Mouse (Mus musculus) CH12.LX (cell line): ENCODE measurements at regions not wholly inside any gene's neighbourhood (a gene's known extent, or its start where the extent isn't known, plus 50 kb on each side); places are given as distances from the start of the nearest gene placed in this dataset.

Experiments
- DNase-seq: peaks from one replicate; pipeline ENCODE4 v3.0.0-alpha.2; 2013; ENCODE audit errors: extremely low read depth
- H3K27ac ChIP-seq: 2 replicates; pipeline ENCODE4 v1.5.1; 2012; ENCODE audit warnings: low read depth, mild to moderate bottlenecking, control low read depth, moderate library complexity; ENCODE audit not compliant: insufficient read depth
- H3K27me3 ChIP-seq: replicated peaks from 2 replicates; pipeline ENCODE3; 2012; ENCODE audit warnings: inconsistent platforms
- H3K36me3 ChIP-seq, 2 experiments: replicated peaks in 1 of 2; 2 replicates each; pipeline versions ENCODE3 to v1.6.1; 2012; ENCODE audit warnings: inconsistent platforms in 1 of 2, low read length in 1 of 2, mild to moderate bottlenecking in 1 of 2, mixed read lengths in 1 of 2, moderate library complexity in 1 of 2; ENCODE audit not compliant: control insufficient read depth in 1 of 2, insufficient read depth in 1 of 2
- H3K4me1 ChIP-seq, 2 experiments: 2 replicates each; pipeline ENCODE4 v1.6.1; 2012; ENCODE audit warnings: inconsistent platforms in 1 of 2, moderate library complexity in 1 of 2; ENCODE audit not compliant: insufficient read depth in 2 of 2, control insufficient read depth in 1 of 2
- H3K4me2 ChIP-seq: 2 replicates; pipeline ENCODE4 v1.6.1; 2012; ENCODE audit warnings: low read depth, mild to moderate bottlenecking, control low read depth; ENCODE audit not compliant: poor library complexity, insufficient read depth, severe bottlenecking
- H3K4me3 ChIP-seq, 3 experiments: fragments of 150-350 bp in 1 of 3; sonication (generic) in 1 of 3; replicated peaks in 1 of 3; 2 replicates each; pipeline versions ENCODE3 to v1.5.1; 2011 to 2012; ENCODE audit warnings: low read depth in 2 of 3, low read length in 2 of 3, mild to moderate bottlenecking in 2 of 3, moderate library complexity in 2 of 3, control low read depth in 1 of 3, improper control_type of control experiment in 1 of 3, inconsistent platforms in 1 of 3, mixed read lengths in 1 of 3; ENCODE audit not compliant: poor library complexity in 1 of 3
- H3K79me2 ChIP-seq: replicated peaks from 2 replicates; pipeline ENCODE4 v1.6.1; 2012; ENCODE audit warnings: mild to moderate bottlenecking, moderate library complexity; ENCODE audit not compliant: control insufficient read depth, poor library complexity, insufficient read depth, severe bottlenecking; ENCODE audit errors: extremely low read depth
- H3K9ac ChIP-seq: 2 replicates; pipeline ENCODE4 v1.6.1; 2012; ENCODE audit warnings: low read depth, mild to moderate bottlenecking, control low read depth, moderate library complexity; ENCODE audit not compliant: insufficient read depth
- H3K9me3 ChIP-seq: replicated peaks from 2 replicates; pipeline ENCODE3; 2012; ENCODE audit warnings: low read length, inconsistent platforms, mixed read lengths
- BHLHE40 ChIP-seq: IDR thresholded peaks from 2 replicates; pipeline ENCODE4 v1.6.1; 2011; ENCODE audit warnings: mild to moderate bottlenecking, low read depth, low read length, improper control_type of control experiment
- CHD1 ChIP-seq: IDR thresholded peaks from 2 replicates; pipeline ENCODE4 v1.6.1; 2012; ENCODE audit warnings: low read depth, low read length, improper control_type of control experiment, inconsistent platforms
- CHD2 ChIP-seq: IDR thresholded peaks from 2 replicates; pipeline ENCODE4 v1.6.1; 2011; ENCODE audit warnings: low read length, improper control_type of control experiment
- CTCF ChIP-seq, 2 experiments: IDR thresholded peaks in 1 of 2; conservative IDR thresholded peaks in 1 of 2; 2 replicates each; pipeline ENCODE4 v1.5.1; 2011 to 2012; ENCODE audit warnings: low read depth in 2 of 2, low read length in 2 of 2, improper control_type of control experiment in 1 of 2, inconsistent platforms in 1 of 2, mild to moderate bottlenecking in 1 of 2, moderate library complexity in 1 of 2
- E2F4 ChIP-seq: IDR thresholded peaks from 2 replicates; pipeline ENCODE4 v1.6.1; 2011; ENCODE audit warnings: low read depth, low read length, improper control_type of control experiment; ENCODE audit not compliant: insufficient replicate concordance
- ELF1 ChIP-seq: IDR thresholded peaks from 2 replicates; pipeline ENCODE4 v1.6.1; 2014; ENCODE audit warnings: low read depth, mild to moderate bottlenecking, inconsistent platforms, low read length, improper control_type of control experiment
- EP300 ChIP-seq: IDR thresholded peaks from 2 replicates; pipeline ENCODE4 v1.6.1; 2011; ENCODE audit warnings: low read length, improper control_type of control experiment
- ETS1 ChIP-seq: conservative IDR thresholded peaks from 2 replicates; pipeline ENCODE4 v1.6.1; 2012; ENCODE audit warnings: low read depth, mild to moderate bottlenecking, inconsistent platforms, low read length, improper control_type of control experiment, moderate library complexity
- GABPA ChIP-seq: IDR thresholded peaks from 2 replicates; pipeline ENCODE4 v1.6.1; 2012; ENCODE audit warnings: low read depth, low read length, improper control_type of control experiment, inconsistent platforms; ENCODE audit not compliant: insufficient replicate concordance
- HCFC1 ChIP-seq: IDR thresholded peaks from 2 replicates; pipeline ENCODE4 v1.6.1; 2012; ENCODE audit warnings: low read depth, mild to moderate bottlenecking, inconsistent platforms, low read length, improper control_type of control experiment
- JUN ChIP-seq: IDR thresholded peaks from 2 replicates; pipeline ENCODE4 v1.6.1; 2011; ENCODE audit warnings: low read depth, mild to moderate bottlenecking, low read length, improper control_type of control experiment, moderate library complexity; ENCODE audit not compliant: insufficient read depth
- KAT2A ChIP-seq: IDR thresholded peaks from 2 replicates; pipeline ENCODE4 v1.6.1; 2012; ENCODE audit warnings: low read length, improper control_type of control experiment, inconsistent platforms; ENCODE audit not compliant: insufficient replicate concordance
- MAFK ChIP-seq: IDR thresholded peaks from 2 replicates; pipeline ENCODE4 v1.6.1; 2011; ENCODE audit warnings: low read length, improper control_type of control experiment; ENCODE audit not compliant: insufficient replicate concordance
- MAZ ChIP-seq: IDR thresholded peaks from 2 replicates; pipeline ENCODE4 v1.6.1; 2012; ENCODE audit warnings: low read depth, mild to moderate bottlenecking, inconsistent platforms, low read length, improper control_type of control experiment, moderate library complexity
- MEF2A ChIP-seq: IDR thresholded peaks from 2 replicates; pipeline ENCODE4 v1.6.1; 2014; ENCODE audit warnings: low read depth, mild to moderate bottlenecking, inconsistent platforms, low read length, improper control_type of control experiment, borderline replicate concordance
- MXI1 ChIP-seq: IDR thresholded peaks from 2 replicates; pipeline ENCODE4 v1.6.1; 2011; ENCODE audit warnings: mild to moderate bottlenecking, low read depth, low read length, improper control_type of control experiment
- MYC ChIP-seq: IDR thresholded peaks from 2 replicates; pipeline ENCODE4 v1.6.1; 2011; ENCODE audit warnings: low read depth, mild to moderate bottlenecking, improper control_type of control experiment, low read length
- PAX5 ChIP-seq: IDR thresholded peaks from 2 replicates; pipeline ENCODE4 v1.6.1; 2012; ENCODE audit warnings: low read length, inconsistent platforms, mixed read lengths
- POLR2AphosphoS2 ChIP-seq: IDR thresholded peaks from 2 replicates; pipeline ENCODE4 v1.6.1; 2011; ENCODE audit warnings: low read depth, low read length, improper control_type of control experiment
- RAD21 ChIP-seq: IDR thresholded peaks from 2 replicates; pipeline ENCODE4 v1.6.1; 2011; ENCODE audit warnings: low read depth, mild to moderate bottlenecking, low read length, improper control_type of control experiment, moderate library complexity
- RCOR1 ChIP-seq: conservative IDR thresholded peaks from 2 replicates; pipeline ENCODE4 v1.6.1; 2012; ENCODE audit warnings: low read depth, mild to moderate bottlenecking, inconsistent platforms, low read length, improper control_type of control experiment
- SIN3A ChIP-seq: IDR thresholded peaks from 2 replicates; pipeline ENCODE4 v1.6.1; 2012; ENCODE audit warnings: low read length, improper control_type of control experiment, inconsistent platforms
- SMC3 ChIP-seq: IDR thresholded peaks from 2 replicates; pipeline ENCODE4 v1.6.1; 2011; ENCODE audit warnings: low read depth, low read length, improper control_type of control experiment
- UBTF ChIP-seq: IDR thresholded peaks from 2 replicates; pipeline ENCODE4 v1.6.1; 2012; ENCODE audit warnings: low read depth, mild to moderate bottlenecking, inconsistent platforms, low read length, improper control_type of control experiment, moderate library complexity
- USF1 ChIP-seq: IDR thresholded peaks from 2 replicates; pipeline ENCODE4 v1.6.1; 2014; ENCODE audit warnings: low read depth, mild to moderate bottlenecking, inconsistent platforms, low read length, improper control_type of control experiment
- ZC3H11A ChIP-seq: IDR thresholded peaks from 2 replicates; pipeline ENCODE4 v1.6.1; 2012; ENCODE audit warnings: low read depth, mild to moderate bottlenecking, inconsistent platforms, low read length, improper control_type of control experiment
- dilution Hi-C: fragments of 300-500 bp; cut with MboI; formaldehyde crosslinking; loops from 2 replicates; pipeline ENCODE4 v1.14.3; 2020; ENCODE audit warnings: low sequenced_read_pairs; ENCODE audit not compliant: extremely low pct_unique_long_range_greater_than_20kb, extremely low pct_ligation_motif_present
- in situ Hi-C: fragments of 300-500 bp; cut with MboI; formaldehyde crosslinking; loops from 3 replicates; pipeline ENCODE4 v1.14.3; 2019; ENCODE audit warnings: low sequenced_read_pairs, low pct_ligation_motif_present, low pct_unique_long_range_greater_than_20kb, mixed read lengths

GRCm38 (mm10) chr2:84266158-84266557, 159.1 kb downstream of the Calcrl start:
- Histone ChIP-seq H3K27me3 (no peaks in the 10 kb centered on the region), H3K4me3 (no peak overlapping the region)
- TF ChIP-seq CTCF (conservative IDR thresholded peaks at IDR 0.05 in 1 of 2, IDR thresholded peaks at IDR 0.05 in 1 of 2; ENCODE audit: low read depth in 2 of 2, low read length in 2 of 2): no peak
- no peak for TF ChIP-seq RAD21
- no peak for TF ChIP-seq POLR2AphosphoS2
- TF ChIP-seq UBTF: no peak
- no peak for TF ChIP-seq BHLHE40
- TF ChIP-seq ETS1: no peak
- TF ChIP-seq KAT2A: no peak
- TF ChIP-seq PAX5: no peak
- TF ChIP-seq, all 38 proteins: peak for 0
- no peaks in the 10 kb centered on the region for H3K4me1 ChIP-seq
- H3K9me3 ChIP-seq: no peaks in the 10 kb centered on the region
- dilution Hi-C loops (no loop called here), in situ Hi-C loops (no loop called here)
- DNase-seq: no peak
- H3K36me3 ChIP-seq: no peaks in the 10 kb centered on the region
- H3K4me2 ChIP-seq: no peak overlapping the region
- no peak overlapping the region for H3K9ac ChIP-seq
- no peak overlapping the region for H3K27ac ChIP-seq
- no peaks in the 10 kb centered on the region for H3K79me2 ChIP-seq

DNA sequence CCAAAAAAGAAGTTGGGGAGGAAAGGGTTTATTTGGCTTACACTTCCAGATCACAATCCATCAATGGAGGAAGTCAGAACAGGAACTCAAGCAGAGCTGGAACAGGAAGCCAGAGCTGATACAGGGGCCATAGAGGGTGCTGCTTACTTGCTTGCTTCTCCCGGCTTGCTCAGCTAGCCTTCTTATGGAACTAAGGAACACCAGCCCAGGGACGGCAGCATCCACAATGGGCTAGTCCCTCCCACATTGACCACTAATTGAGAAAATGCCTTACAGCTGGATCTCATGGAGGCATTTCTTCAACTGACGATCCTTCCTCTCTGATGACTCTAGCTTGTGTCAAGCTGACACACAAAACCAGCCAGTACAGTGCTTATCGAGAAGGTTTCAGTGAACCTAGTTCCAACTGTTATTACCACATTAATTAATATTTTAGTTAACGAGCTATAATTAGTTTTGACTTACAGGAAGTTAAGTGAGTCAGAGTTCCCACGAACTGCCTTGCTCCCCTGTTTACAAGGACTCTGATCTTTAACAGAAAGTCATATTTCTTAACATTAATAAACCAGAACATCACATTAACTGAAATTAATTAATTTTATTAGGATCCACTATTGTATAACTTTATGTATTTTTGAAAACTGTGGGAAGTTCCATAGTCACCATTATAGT, 158.2 kb downstream of the Calcrl start:
- dilution Hi-C loops (no loop called here), in situ Hi-C loops (no loop called here)
- Histone ChIP-seq H3K4me3 (no peak overlapping the region), H3K4me2 (no peak overlapping the region), H3K36me3 (no peaks in the 10 kb centered on the region), H3K9me3 (no peaks in the 10 kb centered on the region), H3K9ac (no peak overlapping the region), H3K79me2 (no peaks in the 10 kb centered on the region), H3K27ac (no peak overlapping the region), H3K4me1 (no peaks in the 10 kb centered on the region), H3K27me3 (no peaks in the 10 kb centered on the region)
- TF ChIP-seq EP300: no peak
- no peak for TF ChIP-seq RCOR1
- TF ChIP-seq ZC3H11A: no peak
- no peak for TF ChIP-seq MAZ
- no peak for TF ChIP-seq MXI1
- no peak for TF ChIP-seq ELF1
- TF ChIP-seq E2F4: no peak
- no peak for TF ChIP-seq HCFC1
- TF ChIP-seq JUN: no peak
- TF ChIP-seq SMC3: no peak
- TF ChIP-seq MAFK: no peak
- no peak for TF ChIP-seq USF1
- no peak for TF ChIP-seq MYC
- no peak for TF ChIP-seq MEF2A
- TF ChIP-seq SIN3A: no peak
- no peak for TF ChIP-seq GABPA
- TF ChIP-seq CHD2: no peak
- no peak for TF ChIP-seq CHD1
- no peak for TF ChIP-seq POLR2AphosphoS2
- TF ChIP-seq CTCF (conservative IDR thresholded peaks at IDR 0.05 in 1 of 2, IDR thresholded peaks at IDR 0.05 in 1 of 2; ENCODE audit: low read depth in 2 of 2, low read length in 2 of 2): no peak
- DNase-seq: no peak
